Mouse (Mus musculus): Measurements from ENCODE around the gene Lsamp. TPM values are rescaled to one million over a fixed set of nuclear protein-coding genes. Genes with fewer than 3 reads are reported as not detected.

Lsamp gene
- polyA plus RNA-seq, 1 experiment from 2014 or later: 8.2 TPM

DNA sequence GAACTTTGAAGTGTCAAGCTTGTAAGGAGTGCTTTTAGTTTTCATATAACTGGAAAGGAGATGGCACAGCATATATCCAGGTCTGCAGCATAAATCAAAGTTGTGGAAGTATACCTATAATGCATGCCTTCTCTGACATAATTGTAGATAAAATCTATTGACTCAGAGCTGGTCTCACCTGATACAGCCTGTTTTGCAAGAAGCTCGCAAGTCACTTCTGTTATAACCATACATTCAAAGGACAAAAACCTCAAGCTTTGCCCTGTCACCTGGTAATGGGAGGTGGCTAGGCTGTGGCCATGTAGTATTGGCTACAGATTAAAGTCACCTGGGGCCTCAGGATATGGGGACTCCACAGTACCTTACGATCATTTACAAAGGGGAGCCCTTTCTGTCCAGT, 507.4 kb downstream of the Lsamp start:
- no peak overlapping the region for H3K27ac ChIP-seq (ENCODE audit: low read length)
- no peaks in the 10 kb centered on the region for H3K9me3 ChIP-seq (replicated peaks; ENCODE audit: control insufficient read depth, low read length)
- H3K9ac ChIP-seq (ENCODE audit: low read length): no peak overlapping the region
- no peaks in the 10 kb centered on the region for H3K36me3 ChIP-seq (ENCODE audit: control insufficient read depth, insufficient read depth, low read length)
- H3K4me3 ChIP-seq (replicated peaks; ENCODE audit: low read length): no peak overlapping the region
- H3K4me2 ChIP-seq (ENCODE audit: low read depth, low read length): no peak overlapping the region
- H3K4me1 ChIP-seq (ENCODE audit: control insufficient read depth, insufficient read depth, low read length): no peaks in the 10 kb centered on the region
- ATAC-seq (ENCODE audit: insufficient read depth, low FRiP score): no peak
- no peaks in the 10 kb centered on the region for H3K27me3 ChIP-seq (ENCODE audit: control insufficient read depth, insufficient read depth, low read length)
- WGBS: 78% methylated on average over 2 of the region's 2 CpGs

- Histone ChIP-seq H3K4me1 (ENCODE audit: control insufficient read depth, insufficient read depth, low read length) (no peaks in the 10 kb centered on the region), H3K9ac (ENCODE audit: low read length) (no peak overlapping the region), H3K27ac (ENCODE audit: low read length) (no peak overlapping the region), H3K4me2 (ENCODE audit: low read depth, low read length) (no peak overlapping the region), H3K36me3 (ENCODE audit: control insufficient read depth, insufficient read depth, low read length) (no peaks in the 10 kb centered on the region), H3K4me3 (replicated peaks; ENCODE audit: low read length) (no peak overlapping the region), H3K27me3 (ENCODE audit: control insufficient read depth, insufficient read depth, low read length) (no peaks in the 10 kb centered on the region), H3K9me3 (replicated peaks; ENCODE audit: control insufficient read depth, low read length) (no peaks in the 10 kb centered on the region)
- no peak for ATAC-seq (ENCODE audit: insufficient read depth, low FRiP score)
- WGBS: 50% methylated on average over 3 of the region's 3 CpGs
These were observed 520.2 kb downstream of the Lsamp start for GRCm38 (mm10) chr16:40504262-40504960.

DNA sequence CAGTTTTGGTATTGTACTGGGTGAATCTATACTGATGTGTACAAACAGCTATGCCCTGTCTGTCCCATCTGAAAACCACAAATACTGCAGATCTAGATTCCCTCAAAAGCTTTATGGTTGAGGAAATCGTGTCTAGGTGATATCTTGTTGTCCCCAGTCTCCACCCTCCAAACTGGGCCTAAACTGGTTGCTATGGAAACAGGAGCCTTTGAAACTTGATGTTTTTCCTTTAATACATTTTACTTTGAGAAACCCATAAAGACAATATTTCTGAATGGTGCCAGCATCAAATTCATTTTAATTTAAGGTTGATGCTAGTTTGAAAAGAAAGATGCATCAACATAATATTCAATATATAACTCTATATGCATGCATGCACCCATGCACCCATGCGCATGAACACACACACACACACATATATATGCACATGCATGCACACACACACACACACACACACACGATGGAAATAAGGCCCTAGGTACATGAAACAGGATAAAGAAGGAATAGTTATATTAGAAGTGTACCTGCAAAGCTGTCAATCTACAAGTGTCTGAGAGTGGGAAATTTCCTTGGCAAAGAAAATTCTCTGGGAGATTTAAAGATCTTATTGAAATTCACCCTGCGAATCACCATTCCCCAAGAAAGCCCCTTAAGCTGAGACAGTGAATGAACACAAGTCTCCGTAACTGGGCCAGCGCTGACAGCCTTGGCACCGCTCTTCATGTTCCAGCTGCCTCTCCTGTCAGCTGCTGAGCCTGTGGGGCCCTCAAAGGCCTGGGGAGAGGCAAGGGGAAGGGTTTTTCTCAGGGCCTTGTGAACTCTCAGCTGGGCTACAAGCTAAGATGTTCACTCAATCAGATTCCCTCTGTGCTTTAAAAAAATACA, 525.2 kb downstream of the Lsamp start:
- Histone ChIP-seq H3K4me2 (ENCODE audit: low read depth, low read length) (no peak overlapping the region), H3K4me1 (ENCODE audit: control insufficient read depth, insufficient read depth, low read length) (no peaks in the 10 kb centered on the region), H3K27ac (ENCODE audit: low read length) (no peak overlapping the region), H3K9me3 (replicated peaks; ENCODE audit: control insufficient read depth, low read length) (no peaks in the 10 kb centered on the region), H3K9ac (ENCODE audit: low read length) (no peak overlapping the region), H3K36me3 (ENCODE audit: control insufficient read depth, insufficient read depth, low read length) (no peaks in the 10 kb centered on the region), H3K4me3 (replicated peaks; ENCODE audit: low read length) (no peak overlapping the region), H3K27me3 (ENCODE audit: control insufficient read depth, insufficient read depth, low read length) (no peaks in the 10 kb centered on the region)
- WGBS: 70% methylated on average over 7 of the region's 7 CpGs
- no peak for ATAC-seq (ENCODE audit: insufficient read depth, low FRiP score)

DNA sequence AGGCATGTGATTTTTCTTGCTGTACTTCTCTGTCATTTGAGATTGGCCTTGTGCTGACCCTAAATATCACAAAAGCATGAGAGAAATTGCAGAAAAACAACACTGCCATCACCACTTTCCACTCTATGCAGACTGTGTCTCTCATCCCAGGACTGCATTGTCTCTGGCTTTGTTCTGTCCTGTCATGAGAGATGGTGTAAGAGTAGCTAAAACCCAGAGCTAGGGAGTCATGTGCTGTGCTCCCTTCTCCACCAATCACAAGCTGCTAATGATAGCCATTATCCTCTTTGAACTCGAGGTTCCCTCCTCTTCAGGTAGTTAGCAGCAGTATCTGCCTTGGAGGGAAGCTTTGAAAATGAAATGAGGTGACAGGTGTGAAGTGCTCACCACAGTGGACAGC, 552.6 kb downstream of the Lsamp start:
- H3K4me2 ChIP-seq (ENCODE audit: low read depth, low read length): no peak overlapping the region
- H3K36me3 ChIP-seq (ENCODE audit: control insufficient read depth, insufficient read depth, low read length): no peaks in the 10 kb centered on the region
- H3K4me1 ChIP-seq (ENCODE audit: control insufficient read depth, insufficient read depth, low read length): no peaks in the 10 kb centered on the region
- WGBS: 12% methylated on average over 1 of the region's 1 CpGs
- no peak overlapping the region for H3K9ac ChIP-seq (ENCODE audit: low read length)
- no peaks in the 10 kb centered on the region for H3K27me3 ChIP-seq (ENCODE audit: control insufficient read depth, insufficient read depth, low read length)
- H3K27ac ChIP-seq (ENCODE audit: low read length): no peak overlapping the region
- no peak for ATAC-seq (ENCODE audit: insufficient read depth, low FRiP score)
- H3K9me3 ChIP-seq (replicated peaks; ENCODE audit: control insufficient read depth, low read length): no peaks in the 10 kb centered on the region
- no peak overlapping the region for H3K4me3 ChIP-seq (replicated peaks; ENCODE audit: low read length)

GRCm38 (mm10) chr16:40549663-40550062, 565.5 kb downstream of the Lsamp start:
- Histone ChIP-seq H3K9ac (ENCODE audit: low read length) (no peak overlapping the region), H3K27me3 (ENCODE audit: control insufficient read depth, insufficient read depth, low read length) (no peaks in the 10 kb centered on the region), H3K9me3 (replicated peaks; ENCODE audit: control insufficient read depth, low read length) (no peaks in the 10 kb centered on the region), H3K27ac (ENCODE audit: low read length) (no peak overlapping the region), H3K36me3 (ENCODE audit: control insufficient read depth, insufficient read depth, low read length) (no peaks in the 10 kb centered on the region), H3K4me3 (replicated peaks; ENCODE audit: low read length) (no peak overlapping the region), H3K4me1 (ENCODE audit: control insufficient read depth, insufficient read depth, low read length) (no peaks in the 10 kb centered on the region), H3K4me2 (ENCODE audit: low read depth, low read length) (no peak overlapping the region)
- ATAC-seq (ENCODE audit: insufficient read depth, low FRiP score): no peak
- WGBS: 90% methylated on average over 4 of the region's 4 CpGs

DNA sequence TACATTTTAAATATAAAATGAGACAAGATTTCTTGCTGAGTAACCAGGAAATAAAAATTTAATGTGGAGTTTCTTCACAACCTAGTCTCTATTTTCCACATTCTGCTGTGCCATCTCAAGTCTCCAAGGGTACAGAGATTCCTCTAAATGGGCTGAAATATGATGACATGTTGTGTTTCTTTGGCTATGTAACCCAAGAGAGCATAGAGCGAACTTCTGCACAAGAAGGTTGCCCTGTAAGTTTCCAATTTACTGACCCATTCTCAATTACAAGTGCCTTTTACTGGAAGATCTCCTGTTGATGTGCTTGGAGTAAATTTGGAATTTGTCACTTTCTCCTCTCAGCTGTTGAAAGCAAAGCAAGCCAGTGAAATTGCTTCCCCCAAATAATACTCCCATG, 571.4 kb downstream of the Lsamp start:
- H3K9me3 ChIP-seq (replicated peaks; ENCODE audit: control insufficient read depth, low read length): no peaks in the 10 kb centered on the region
- H3K4me2 ChIP-seq (ENCODE audit: low read depth, low read length): no peak overlapping the region
- WGBS: 88% methylated on average over 1 of the region's 1 CpGs
- H3K9ac ChIP-seq (ENCODE audit: low read length): no peak overlapping the region
- H3K27me3 ChIP-seq (ENCODE audit: control insufficient read depth, insufficient read depth, low read length): no peaks in the 10 kb centered on the region
- ATAC-seq (ENCODE audit: insufficient read depth, low FRiP score): no peak
- no peaks in the 10 kb centered on the region for H3K36me3 ChIP-seq (ENCODE audit: control insufficient read depth, insufficient read depth, low read length)
- no peak overlapping the region for H3K4me3 ChIP-seq (replicated peaks; ENCODE audit: low read length)
- H3K27ac ChIP-seq (ENCODE audit: low read length): no peak overlapping the region
- H3K4me1 ChIP-seq (ENCODE audit: control insufficient read depth, insufficient read depth, low read length): no peaks in the 10 kb centered on the region

GRCm38 (mm10) chr16:40557680-40558249, 573.6 kb downstream of the Lsamp start:
- ATAC-seq (ENCODE audit: insufficient read depth, low FRiP score): no peak
- no peaks in the 10 kb centered on the region for H3K9me3 ChIP-seq (replicated peaks; ENCODE audit: control insufficient read depth, low read length)

DNA sequence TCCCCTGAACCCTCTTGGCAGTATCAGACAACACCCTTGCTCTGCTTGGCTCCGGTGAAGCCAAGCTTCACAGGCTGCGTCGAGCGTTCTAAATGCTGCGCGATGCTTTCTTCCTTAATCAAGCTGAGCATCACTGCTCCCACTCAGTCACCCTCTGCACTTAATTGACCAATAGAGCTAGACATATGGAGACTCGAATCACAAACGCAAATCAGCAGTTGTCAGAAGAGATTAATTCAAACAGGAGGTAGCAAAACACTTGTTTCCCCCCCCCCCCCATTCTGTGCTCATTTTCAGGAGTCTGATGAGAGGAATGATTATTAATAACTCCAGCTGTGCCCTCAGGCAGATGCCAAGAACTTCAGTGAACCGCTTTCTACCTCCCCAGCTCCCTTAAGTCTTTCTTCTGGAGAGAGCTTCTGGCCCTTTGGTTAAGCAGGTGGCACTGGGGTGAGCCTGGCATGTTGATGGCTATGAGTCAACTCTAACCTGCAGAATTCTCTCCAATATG, 583.3 kb downstream of the Lsamp start:
- H3K4me3 ChIP-seq (replicated peaks; ENCODE audit: low read length): no peak overlapping the region
- H3K9ac ChIP-seq (ENCODE audit: low read length): no peak overlapping the region
- H3K36me3 ChIP-seq (ENCODE audit: control insufficient read depth, insufficient read depth, low read length): no peaks in the 10 kb centered on the region
- ATAC-seq (ENCODE audit: insufficient read depth, low FRiP score): no peak
- H3K4me2 ChIP-seq (ENCODE audit: low read depth, low read length): no peak overlapping the region
- H3K4me1 ChIP-seq (ENCODE audit: control insufficient read depth, insufficient read depth, low read length): no peaks in the 10 kb centered on the region
- H3K27me3 ChIP-seq (ENCODE audit: control insufficient read depth, insufficient read depth, low read length): no peaks in the 10 kb centered on the region
- no peak overlapping the region for H3K27ac ChIP-seq (ENCODE audit: low read length)
- H3K9me3 ChIP-seq (replicated peaks; ENCODE audit: control insufficient read depth, low read length): no peaks in the 10 kb centered on the region
- 76% methylated on average over 9 of the region's 9 CpGs for WGBS

More at GRCm38 (mm10) chr16:40557680-40558249, 573.6 kb downstream of the Lsamp start:
- Histone ChIP-seq H3K27ac (ENCODE audit: low read length) (no peak overlapping the region), H3K4me3 (replicated peaks; ENCODE audit: low read length) (no peak overlapping the region), H3K4me1 (ENCODE audit: control insufficient read depth, insufficient read depth, low read length) (no peaks in the 10 kb centered on the region), H3K9ac (ENCODE audit: low read length) (no peak overlapping the region), H3K36me3 (ENCODE audit: control insufficient read depth, insufficient read depth, low read length) (no peaks in the 10 kb centered on the region), H3K27me3 (ENCODE audit: control insufficient read depth, insufficient read depth, low read length) (no peaks in the 10 kb centered on the region), H3K4me2 (ENCODE audit: low read depth, low read length) (no peak overlapping the region)
- 70% methylated on average over 5 of the region's 5 CpGs for WGBS

Measured in stomach, embryonic 16.5 days (tissue).